Mouse (Mus musculus) left cerebral cortex, adult 2 months (tissue): ENCODE data around the gene Apc2. TPM values are rescaled to one million over a fixed set of nuclear protein-coding genes. Genes with fewer than 3 reads are reported as not detected.

Experiments
- DNase-seq, 2 experiments: peaks; one replicate each; pipeline ENCODE4 v3.0.0; 2021 to 2022; ENCODE audit warnings: low spot score in 2 of 2, mixed read lengths in 1 of 2; ENCODE audit errors: extremely low spot score in 1 of 2
- H3K27ac ChIP-seq: fragments of 200-600 bp; 2 replicates; pipeline ENCODE4 v1.8.1; 2022
- H3K4me3 ChIP-seq: fragments of 200-600 bp; 2 replicates; pipeline ENCODE4 v1.8.1; 2022
- CTCF ChIP-seq: fragments of 200-600 bp; IDR thresholded peaks from 2 replicates; pipeline ENCODE4 v1.8.1; 2022; ENCODE audit warnings: antibody characterized with exemption, mild to moderate bottlenecking, moderate library complexity
- intact Hi-C: fragments of 180-260 bp; cut with DNase I; formaldehyde crosslinking; loops from one replicate; pipeline ENCODE4 v1.15.1; 2025
- microRNA-seq, 2 experiments: library from miRNA; unstranded; fragments of <30 nt; microRNA quantifications; one replicate each; pipeline ENCODE4 v1.2.0; 2021
- total RNA-seq, 2 experiments: library from RNA; stranded (reverse); gene quantifications; 2 replicates each; pipeline ENCODE4 v1.2.3; 2021

Gene Apc2
- total RNA-seq, 2 experiments from 2014 or later, result 111 to 113 TPM

DNA sequence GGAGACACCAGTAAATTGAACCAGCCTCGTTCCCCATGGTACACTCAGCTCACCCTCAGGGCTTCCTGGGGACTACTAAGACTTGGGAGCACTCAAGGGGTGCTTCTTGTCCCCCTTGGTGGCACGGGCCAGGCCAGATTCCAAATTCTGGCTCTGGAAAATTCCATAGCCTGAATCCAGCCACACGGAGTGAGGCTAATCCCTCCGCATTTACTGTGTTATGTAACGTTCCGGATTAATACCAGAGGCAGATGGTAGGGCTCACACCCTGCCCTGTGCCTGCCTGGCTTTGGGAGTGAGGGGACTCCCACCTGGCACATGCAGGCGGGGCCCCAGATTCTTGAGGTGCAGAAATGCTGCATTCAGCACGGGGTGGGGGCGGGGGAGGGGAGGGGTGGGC is 59.7 kb downstream of the Apc2 start:
- peak overlapping the region; percentile 40 for H3K27ac ChIP-seq
- intact Hi-C loops, result no loop called here
- TF ChIP-seq CTCF, result no peak
- H3K4me3 ChIP-seq, result no peak overlapping the region
- no peak for DNase-seq

- H3K27ac ChIP-seq, result peak within 1 kb of the TSS; percentile 40
- intact Hi-C loops, result loop anchor here (2.0 kb wide), 1 partner anchor 15 kb away; no protein-coding TSS in a partner anchor
- peak in 1 of 2 experiments; percentile 49 for DNase-seq
These were observed 60.4 kb downstream of the Apc2 start, which contains the start of gene Plk5 for GRCm38 (mm10) chr10:80356001-80356682. Plk5 (plus strand) TSS chr10:80356459.

DNA sequence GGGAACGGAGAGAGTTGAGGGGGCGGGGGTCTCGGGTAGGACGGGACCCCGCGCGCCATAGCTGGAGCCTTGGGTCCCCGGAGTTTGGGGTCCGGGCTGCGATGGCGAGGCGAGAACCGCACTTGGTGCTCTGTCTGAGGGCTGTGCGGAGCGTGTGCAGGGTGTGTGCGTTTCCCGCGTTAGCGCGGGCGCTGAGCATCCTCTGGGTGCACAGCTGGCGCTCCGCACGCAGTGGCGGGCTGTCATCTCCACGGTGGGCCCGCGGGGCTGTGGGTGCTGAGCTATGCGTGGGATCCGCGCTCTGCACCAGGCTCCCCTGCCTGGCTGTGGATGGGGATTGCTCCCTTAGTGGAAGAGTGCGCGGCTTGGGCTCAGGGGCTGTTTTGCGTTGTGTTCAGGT is 61.0 kb downstream of the Apc2 start:
- DNase-seq, result peak in 1 of 2 experiments; percentile 31
- intact Hi-C loops, result loop anchor here (2.0 kb wide), 1 partner anchor 14 kb away; no protein-coding TSS in a partner anchor
- no peak for TF ChIP-seq CTCF
- Histone ChIP-seq H3K27ac (peak overlapping the region; percentile 40; the same call in 1 of the 2 replicates), H3K4me3 (peak overlapping the region; percentile 50)

More at GRCm38 (mm10) chr10:80356001-80356682, 60.4 kb downstream of the Apc2 start, which contains the start of gene Plk5:
- no peak for TF ChIP-seq CTCF
- peak within 1 kb of the TSS; percentile 50 for H3K4me3 ChIP-seq

GRCm38 (mm10) chr10:80357336-80357735 is 61.6 kb downstream of the Apc2 start:
- H3K27ac ChIP-seq, result no peak overlapping the region
- intact Hi-C loops, result loop anchor here (2.0 kb wide), 1 partner anchor 13 kb away; no protein-coding TSS in a partner anchor
- no peak for TF ChIP-seq CTCF
- peak overlapping the region; percentile 50 for H3K4me3 ChIP-seq
- no peak for DNase-seq

- no peak for DNase-seq
- intact Hi-C loops, result loop anchor here (2.0 kb wide), 1 partner anchor 13 kb away; no protein-coding TSS in a partner anchor
- 0 out of 2 replicates have a peak overlapping the region, but pooled peaks have one; percentile 22 for H3K4me3 ChIP-seq
- no peak overlapping the region for H3K27ac ChIP-seq
- no peak for TF ChIP-seq CTCF
These were observed 62.3 kb downstream of the Apc2 start for GRCm38 (mm10) chr10:80357994-80358639.

DNA sequence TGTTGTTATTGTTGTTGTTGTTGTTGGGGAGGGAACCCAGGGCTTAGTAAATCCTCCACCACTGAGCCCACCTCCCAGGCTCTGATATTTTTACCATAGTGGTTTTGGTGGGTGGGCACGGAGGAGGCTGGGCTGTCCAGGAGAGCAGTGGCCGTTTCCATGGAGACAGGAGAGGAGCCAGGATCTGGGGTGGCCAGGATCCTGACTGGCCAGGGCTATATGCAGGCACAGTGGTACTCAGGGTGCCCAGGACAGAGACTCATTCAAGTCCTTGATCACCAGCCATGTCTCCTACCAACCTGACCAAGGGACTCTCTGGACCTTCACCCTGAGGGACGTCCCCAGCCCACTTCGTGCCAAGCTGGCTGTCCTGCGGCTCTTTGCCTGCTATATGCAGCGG is 68.0 kb downstream of the Apc2 start:
- intact Hi-C loops, result no loop called here
- no peak for DNase-seq
- H3K4me3 ChIP-seq, result no peak overlapping the region
- H3K27ac ChIP-seq, result no peak overlapping the region
- TF ChIP-seq CTCF, result no peak

GRCm38 (mm10) chr10:80365736-80366135 is 70.0 kb downstream of the Apc2 start:
- Histone ChIP-seq H3K27ac (no peak overlapping the region), H3K4me3 (no peak overlapping the region)
- no peak for DNase-seq
- intact Hi-C loops, result no loop called here
- no peak for TF ChIP-seq CTCF

Small RNA genes within 50 kb of the gene (microRNA-seq; reads per million reads assigned to microRNA genes)
- 1.2 to 3.2 reads per million in 2 experiments for gene Mir6911

Other genes starting within 250 kb of the Apc2 start
- 100 to 1,000 TPM; 494 to 526 TPM for gene Gpx4, start 248.8 kb upstream of the Apc2 start, total RNA-seq
- gene Sbno2, start 190.4 kb upstream of the Apc2 start, total RNA-seq, result 10 to 100 TPM; 21.4 to 22.1 TPM
- gene Stk11, start 180.2 kb upstream of the Apc2 start, total RNA-seq, result 100 to 1,000 TPM; 102 to 106 TPM
- gene Atp5d, start 157.3 kb upstream of the Apc2 start, total RNA-seq, result 100 to 1,000 TPM; 356 to 366 TPM
- 100 to 1,000 TPM; 431 to 456 TPM for gene Cbarp, start 155.1 kb upstream of the Apc2 start, total RNA-seq
- 100 to 1,000 TPM in 1 of 2 experiments, 10 to 100 TPM in 1; 80.7 to 127 TPM for gene Midn, start 147.7 kb upstream of the Apc2 start, total RNA-seq
- gene Cirbp, start 130.0 kb upstream of the Apc2 start, total RNA-seq, result 10 to 100 TPM; 75.8 to 93.0 TPM
- gene 1600002K03Rik, start 123.0 kb upstream of the Apc2 start, total RNA-seq, result 1 to 10 TPM; 6.0 to 8.1 TPM
- gene Efna2, start 116.5 kb upstream of the Apc2 start, total RNA-seq, result 1 to 10 TPM; 6.8 to 7.2 TPM
- 10 to 100 TPM; 37.8 to 43.3 TPM for gene Mum1, start 69.5 kb upstream of the Apc2 start, total RNA-seq
- gene Ndufs7, start 46.9 kb upstream of the Apc2 start, total RNA-seq, result 100 to 1,000 TPM; 194 to 206 TPM
- gene Gamt, start 35.0 kb upstream of the Apc2 start, total RNA-seq, result 10 to 100 TPM; 16.6 to 23.3 TPM
- 10 to 100 TPM; 87.4 to 90.3 TPM for gene Dazap1, start 34.5 kb upstream of the Apc2 start, total RNA-seq
- 100 to 1,000 TPM; 816 to 913 TPM for gene Rps15, start 3.5 kb upstream of the Apc2 start, total RNA-seq
- gene 2310011J03Rik, start 24.6 kb downstream of the Apc2 start, total RNA-seq, result 10 to 100 TPM; 26.3 to 26.9 TPM
- gene Pcsk4, start 33.5 kb downstream of the Apc2 start, total RNA-seq, result 1 to 10 TPM; 4.0 to 5.4 TPM
- gene Reep6, start 34.0 kb downstream of the Apc2 start, total RNA-seq, result 10 to 100 TPM; 13.5 to 13.6 TPM
- gene Adamtsl5, start 52.4 kb downstream of the Apc2 start, total RNA-seq, result 10 to 100 TPM in 1 of 2 experiments, 1 to 10 TPM in 1; 7.9 to 11.1 TPM
- gene Plk5, start 60.5 kb downstream of the Apc2 start, total RNA-seq, result 10 to 100 TPM; 27.3 to 37.9 TPM
- 10 to 100 TPM; 19.2 to 20.6 TPM for gene Mex3d, start 91.7 kb downstream of the Apc2 start, total RNA-seq
- 100 to 1,000 TPM; 139 to 150 TPM for gene Mbd3, start 103.6 kb downstream of the Apc2 start, total RNA-seq
- 100 to 1,000 TPM; 373 to 394 TPM for gene Uqcr11, start 110.9 kb downstream of the Apc2 start, total RNA-seq
- gene Tcf3, start 137.7 kb downstream of the Apc2 start, total RNA-seq, result 10 to 100 TPM; 28.9 to 30.1 TPM
- gene Onecut3, start 198.9 kb downstream of the Apc2 start, total RNA-seq, result not detected
- gene Atp8b3, start 243.1 kb downstream of the Apc2 start, total RNA-seq, result under 1 TPM; 0.11 to 0.63 TPM